Mouse (Mus musculus): ENCODE data around the gene Mex3a. TPM values are rescaled to one million over a fixed set of nuclear protein-coding genes. Genes with fewer than 3 reads are reported as not detected.

The Mex3a gene
- polyA plus RNA-seq (2021) = 42.6 TPM

GRCm38 (mm10) chr3:88532299-88532674 lies at the start of gene Mex3a:
Gene Mex3a (plus strand): TSS chr3:88532395.
- CTCF ChIA-PET = no interaction called here

GRCm38 (mm10) chr3:88483141-88483540 lies 49.1 kb upstream of the Mex3a start:
- in situ Hi-C loops (cut with MboI; ENCODE audit: low pct_unique_long_range_greater_than_20kb) = no loop called here

More at GRCm38 (mm10) chr3:88532299-88532674, at the start of gene Mex3a:
- no peaks in the 10 kb centered on the region for H3K27me3 ChIP-seq
- in situ Hi-C loops (cut with MboI; ENCODE audit: low pct_unique_long_range_greater_than_20kb) = no loop called here
- TF ChIP-seq CTCF (IDR thresholded peaks at IDR 0.05) = no peak
- POLR2A ChIA-PET = interaction anchor here (0.6 to 2.3 kb wide), 8 partner anchors 8 to 54 kb away, joined by 3 to 7 read pairs (median 4); no protein-coding TSS in a partner anchor
- ATAC-seq (no peak), DNase-seq (ENCODE audit: low read depth, low spot score) (no peak)

GRCm38 (mm10) chr3:88483621-88484020 lies 48.6 kb upstream of the Mex3a start:
- in situ Hi-C loops (cut with MboI; ENCODE audit: low pct_unique_long_range_greater_than_20kb) = no loop called here
- ChIA-PET CTCF (interaction anchor here (0.8 to 15.7 kb wide), 20 partner anchors 12 to 110 kb away, joined by 3 to 484 read pairs (median 4); partner anchors contain the start of genes Lamtor2, Lmna, Pmf1 and Sema4a), POLR2A (interaction anchor here (0.6 to 3.3 kb wide), 4 partner anchors 20 to 76 kb away, joined by 3 to 19 read pairs (median 7); no protein-coding TSS in a partner anchor)
- no peak for ATAC-seq
- H3K27me3 ChIP-seq = no peaks in the 10 kb centered on the region
- TF ChIP-seq CTCF (IDR thresholded peaks at IDR 0.05) = no peak
- DNase-seq (ENCODE audit: low read depth, low spot score) = no peak

More at GRCm38 (mm10) chr3:88483141-88483540, 49.1 kb upstream of the Mex3a start:
- ChIA-PET POLR2A (interaction anchor here (2.8 kb wide), 1 partner anchor 40 kb away, joined by 19 read pairs; no protein-coding TSS in a partner anchor), CTCF (interaction anchor here (1.0 to 15.7 kb wide), 19 partner anchors 11 to 110 kb away, joined by 3 to 484 read pairs (median 4); partner anchors contain the start of genes Lamtor2, Lmna, Pmf1 and Sema4a)
- no peak for TF ChIP-seq CTCF (IDR thresholded peaks at IDR 0.05)
- DNase-seq (ENCODE audit: low read depth, low spot score) (no peak), ATAC-seq (no peak)
- H3K27me3 ChIP-seq = no peaks in the 10 kb centered on the region

- H3K27me3 ChIP-seq = no peaks in the 10 kb centered on the region
- CTCF ChIA-PET = interaction anchor here (0.8 to 15.7 kb wide), 11 partner anchors 10 to 109 kb away, joined by 3 to 484 read pairs (median 5); partner anchors contain the start of genes Lamtor2 and Lmna
- POLR2A ChIA-PET = interaction anchor here (1.3 to 3.3 kb wide), 4 partner anchors 19 to 77 kb away, joined by 4 to 19 read pairs (median 7); no protein-coding TSS in a partner anchor
- DNase-seq (ENCODE audit: low read depth, low spot score) (no peak), ATAC-seq (no peak)
- in situ Hi-C loops (cut with MboI; ENCODE audit: low pct_unique_long_range_greater_than_20kb) = loop anchor here (5.0 kb wide), 1 partner anchor 38 kb away; no protein-coding TSS in a partner anchor
- TF ChIP-seq CTCF (IDR thresholded peaks at IDR 0.05) = no peak
These were observed 47.4 kb upstream of the Mex3a start for GRCm38 (mm10) chr3:88484597-88485316.

GRCm38 (mm10) chr3:88486043-88486442 lies 46.2 kb upstream of the Mex3a start:
- no peak for ATAC-seq
- DNase-seq (ENCODE audit: low read depth, low spot score) = no peak
- ChIA-PET CTCF (interaction anchor here (1.0 to 15.7 kb wide), 7 partner anchors 8 to 80 kb away, joined by 4 to 484 read pairs (median 9); partner anchors contain the start of gene Lmna), POLR2A (interaction anchor here (0.7 to 3.3 kb wide), 4 partner anchors 18 to 154 kb away, joined by 3 to 12 read pairs (median 6); no protein-coding TSS in a partner anchor)
- in situ Hi-C loops (cut with MboI; ENCODE audit: low pct_unique_long_range_greater_than_20kb) = loop anchor here (5.0 kb wide), 1 partner anchor 36 kb away; no protein-coding TSS in a partner anchor
- H3K27me3 ChIP-seq = no peaks in the 10 kb centered on the region
- no peak for TF ChIP-seq CTCF (IDR thresholded peaks at IDR 0.05)

- no peaks in the 10 kb centered on the region for H3K27me3 ChIP-seq
- CTCF ChIA-PET = interaction anchor here (1.0 to 15.7 kb wide), 8 partner anchors 9 to 81 kb away, joined by 3 to 484 read pairs (median 8); partner anchors contain the start of gene Lmna
- in situ Hi-C loops (cut with MboI; ENCODE audit: low pct_unique_long_range_greater_than_20kb) = loop anchor here (5.0 kb wide), 1 partner anchor 35 kb away; no protein-coding TSS in a partner anchor
- DNase-seq (ENCODE audit: low read depth, low spot score) = no peak
- TF ChIP-seq CTCF (IDR thresholded peaks at IDR 0.05) = no peak
- POLR2A ChIA-PET = interaction anchor here (0.7 to 7.1 kb wide), 5 partner anchors 15 to 155 kb away, joined by 3 to 75 read pairs (median 12); no protein-coding TSS in a partner anchor
- no peak for ATAC-seq
These were observed 45.3 kb upstream of the Mex3a start for GRCm38 (mm10) chr3:88486887-88487286.

GRCm38 (mm10) chr3:88487396-88487795 lies 44.8 kb upstream of the Mex3a start:
- CTCF ChIA-PET = interaction anchor here (1.1 to 15.7 kb wide), 9 partner anchors 8 to 81 kb away, joined by 3 to 484 read pairs (median 9); partner anchors contain the start of gene Lmna
- TF ChIP-seq CTCF (IDR thresholded peaks at IDR 0.05) = no peak
- DNase-seq (ENCODE audit: low read depth, low spot score) (no peak), ATAC-seq (no peak)
- in situ Hi-C loops (cut with MboI; ENCODE audit: low pct_unique_long_range_greater_than_20kb) = loop anchor here (5.0 kb wide), 1 partner anchor 35 kb away; no protein-coding TSS in a partner anchor
- POLR2A ChIA-PET = interaction anchor here (0.6 to 7.1 kb wide), 8 partner anchors 8 to 149 kb away, joined by 4 to 75 read pairs (median 9); partner anchors contain the start of gene Lmna
- H3K27me3 ChIP-seq = no peaks in the 10 kb centered on the region

GRCm38 (mm10) chr3:88493706-88494582 lies 38.3 kb upstream of the Mex3a start:
- in situ Hi-C loops (cut with MboI; ENCODE audit: low pct_unique_long_range_greater_than_20kb) = no loop called here
- no peak for DNase-seq (ENCODE audit: low read depth, low spot score)
- no peaks in the 10 kb centered on the region for H3K27me3 ChIP-seq
- TF ChIP-seq CTCF (IDR thresholded peaks at IDR 0.05) = no peak
- CTCF ChIA-PET = interaction anchor here (0.8 to 2.9 kb wide), 5 partner anchors 21 to 37 kb away, joined by 3 to 13 read pairs (median 4); no protein-coding TSS in a partner anchor
- POLR2A ChIA-PET = interaction anchor here (0.5 to 7.1 kb wide), 3 partner anchors 8 to 128 kb away, joined by 3 to 75 read pairs (median 3); partner anchors contain the start of gene Lmna
- no peak for ATAC-seq
